Mouse (Mus musculus) neural tube, embryonic 12.5 days (tissue): ENCODE data around the gene Nr4a1. TPM values are rescaled to one million over a fixed set of nuclear protein-coding genes. Genes with fewer than 3 reads are reported as not detected.

Source experiments
- ATAC-seq: fragments of 200-750 bp; cut with Nextera tagmentation; 2 replicates; pipeline ENCODE4 v1.8.0; 2017; ENCODE audit warnings: low read depth, mild to moderate bottlenecking, moderate TSS enrichment, moderate library complexity; ENCODE audit not compliant: low FRiP score
- H3K27ac ChIP-seq: fragments of 300-500 bp; sonication (generic); 2 replicates; pipeline ENCODE4 v1.5.1; 2016
- H3K27me3 ChIP-seq: fragments of 300-500 bp; sonication (generic); replicated peaks from 2 replicates; pipeline ENCODE4 v1.6.1; 2016; ENCODE audit warnings: mild to moderate bottlenecking
- H3K36me3 ChIP-seq: fragments of 300-500 bp; sonication (generic); 2 replicates; pipeline ENCODE4 v1.6.1; 2016; ENCODE audit warnings: mild to moderate bottlenecking
- H3K4me1 ChIP-seq: fragments of 300-500 bp; sonication (generic); 2 replicates; pipeline ENCODE4 v1.6.1; 2016
- H3K4me2 ChIP-seq: fragments of 300-500 bp; sonication (generic); replicated peaks from 2 replicates; pipeline ENCODE4 v1.6.1; 2016; ENCODE audit warnings: mild to moderate bottlenecking
- H3K4me3 ChIP-seq: fragments of 300-500 bp; sonication (generic); 2 replicates; pipeline ENCODE4 v1.5.1; 2016
- H3K9ac ChIP-seq: fragments of 300-500 bp; sonication (generic); 2 replicates; pipeline ENCODE4 v1.6.1; 2016; ENCODE audit warnings: mild to moderate bottlenecking
- H3K9me3 ChIP-seq: fragments of 300-500 bp; sonication (generic); 2 replicates; pipeline ENCODE4 v1.6.1; 2016; ENCODE audit warnings: mild to moderate bottlenecking
- WGBS: fragments of 180-500 bp; shearing (Covaris S2); methylation state at CpG from one replicate; pipeline ENCODE4 v1.1.7; 2016; 5-methylcytosine and 5-hydroxymethylcytosine counted together
- polyA plus RNA-seq: library from polyadenylated mRNA; unstranded; fragments of >200 nt; fragmentation: Nextera tagmentation; extraction: Ambion mirVana; gene quantifications from 2 replicates; pipeline ENCODE4 v1.2.1, GENCODE M21; 2016

The Nr4a1 gene
- polyA plus RNA-seq, 1 experiment from 2014 or later, result 7.5 TPM

- H3K27me3 ChIP-seq, result no peaks in the 10 kb centered on the region
- peaks cover 25% of the 10 kb centered on the region for H3K36me3 ChIP-seq
- no peak overlapping the region for H3K4me2 ChIP-seq
- no peak for ATAC-seq
- WGBS, result 85% methylated on average over 7 of the region's 7 CpGs
- H3K4me3 ChIP-seq, result no peak overlapping the region
- H3K9me3 ChIP-seq, result no peaks in the 10 kb centered on the region
- H3K9ac ChIP-seq, result no peak overlapping the region
- no peak overlapping the region for H3K27ac ChIP-seq
- H3K4me1 ChIP-seq, result peaks cover 3% of the 10 kb centered on the region
Observed at GRCm38 (mm10) chr15:101295106-101295505, 41.0 kb downstream of the Nr4a1 start.

DNA sequence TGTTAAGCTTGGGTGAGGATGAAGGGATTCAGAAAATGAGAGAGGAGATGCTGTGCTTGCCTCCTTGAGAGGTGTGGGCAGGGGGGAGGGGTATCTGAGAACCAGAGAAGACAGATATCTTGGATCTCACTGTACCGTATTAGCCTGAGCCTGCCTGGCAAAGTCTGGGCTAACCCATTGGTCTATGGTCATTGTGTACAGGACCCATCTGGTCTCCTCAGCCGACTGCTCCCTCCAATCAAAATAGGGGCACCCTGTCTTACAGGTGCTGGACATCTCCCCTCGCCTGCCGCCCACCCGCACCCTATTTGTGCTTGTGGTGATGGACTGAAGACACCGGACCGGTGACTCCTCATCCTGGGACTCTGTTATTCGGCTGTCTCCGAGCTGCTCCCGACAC is 41.5 kb downstream of the Nr4a1 start:
- no peak for ATAC-seq
- 94% methylated on average over 10 of the region's 10 CpGs for WGBS
- no peak overlapping the region for H3K27ac ChIP-seq
- no peak overlapping the region for H3K4me2 ChIP-seq
- no peak overlapping the region for H3K4me3 ChIP-seq
- peaks cover 20% of the 10 kb centered on the region for H3K36me3 ChIP-seq
- no peaks in the 10 kb centered on the region for H3K9me3 ChIP-seq
- H3K4me1 ChIP-seq, result peaks cover 3% of the 10 kb centered on the region
- H3K27me3 ChIP-seq, result no peaks in the 10 kb centered on the region
- H3K9ac ChIP-seq, result no peak overlapping the region

DNA sequence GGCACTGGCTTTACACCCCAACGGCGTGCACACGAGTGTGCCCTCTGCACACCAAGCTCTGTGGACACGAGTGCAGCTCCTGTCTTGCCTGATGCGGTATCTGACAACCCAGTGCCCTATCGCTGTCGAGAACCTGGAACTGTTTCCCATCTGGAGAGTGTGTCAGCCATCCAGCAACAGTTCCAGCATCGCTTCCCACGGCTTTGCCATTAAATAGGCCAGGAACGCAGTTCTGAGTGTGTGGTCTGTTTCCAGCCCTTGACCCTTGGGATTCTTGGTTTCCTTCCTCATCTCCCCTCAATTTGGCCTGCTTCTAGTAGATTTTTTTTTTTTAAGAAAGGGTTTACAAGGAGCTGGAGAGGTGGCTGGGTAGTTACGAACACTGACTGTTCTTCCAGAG is 42.0 kb downstream of the Nr4a1 start:
- H3K4me1 ChIP-seq, result peaks cover 3% of the 10 kb centered on the region
- WGBS, result 93% methylated on average over 11 of the region's 11 CpGs
- H3K27me3 ChIP-seq, result no peaks in the 10 kb centered on the region
- H3K9me3 ChIP-seq, result no peaks in the 10 kb centered on the region
- no peak overlapping the region for H3K9ac ChIP-seq
- H3K36me3 ChIP-seq, result peaks cover 15% of the 10 kb centered on the region
- no peak for ATAC-seq
- no peak overlapping the region for H3K4me3 ChIP-seq
- H3K27ac ChIP-seq, result no peak overlapping the region
- no peak overlapping the region for H3K4me2 ChIP-seq

- Histone ChIP-seq H3K36me3 (peaks cover 2% of the 10 kb centered on the region; the same call in 1 of the 2 replicates), H3K27me3 (no peaks in the 10 kb centered on the region), H3K4me1 (peaks cover 3% of the 10 kb centered on the region), H3K27ac (no peak overlapping the region), H3K4me2 (peak overlapping the region; percentile 45; the same call in 1 of the 2 replicates), H3K9ac (no peak overlapping the region), H3K9me3 (no peaks in the 10 kb centered on the region), H3K4me3 (no peak overlapping the region)
- WGBS, result 38% methylated on average over 7 of the region's 7 CpGs
- no peak for ATAC-seq
Observed at GRCm38 (mm10) chr15:101297988-101298387, 43.9 kb downstream of the Nr4a1 start.

DNA sequence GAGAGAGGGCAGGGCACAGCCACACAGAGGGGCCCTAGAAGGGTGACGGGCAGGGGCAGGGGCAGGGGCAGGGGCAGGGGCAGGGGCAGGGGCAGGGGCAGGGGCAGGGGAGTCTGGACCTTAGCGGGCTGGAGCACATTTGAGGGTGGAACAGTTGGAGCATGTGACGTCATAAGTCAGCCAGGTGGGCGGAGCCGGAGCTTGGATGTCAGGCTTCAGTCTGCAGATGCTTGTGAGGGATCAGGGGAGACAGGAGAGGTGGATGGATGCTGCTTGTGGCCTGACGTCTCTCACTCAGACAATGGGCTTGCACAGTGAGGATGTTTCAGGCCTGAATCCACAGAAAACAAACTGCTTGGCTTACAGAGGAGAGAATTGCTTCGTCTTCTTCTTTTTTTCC is 44.5 kb downstream of the Nr4a1 start:
- Histone ChIP-seq H3K4me1 (peaks cover 3% of the 10 kb centered on the region), H3K4me3 (no peak overlapping the region), H3K27ac (no peak overlapping the region), H3K27me3 (no peaks in the 10 kb centered on the region), H3K9ac (0 out of 2 replicates have a peak overlapping the region, but pooled peaks have one; percentile 42), H3K36me3 (no peaks in the 10 kb centered on the region), H3K4me2 (peak overlapping the region; percentile 45), H3K9me3 (no peaks in the 10 kb centered on the region)
- ATAC-seq, result no peak
- 16% methylated on average over 6 of the region's 7 CpGs for WGBS

DNA sequence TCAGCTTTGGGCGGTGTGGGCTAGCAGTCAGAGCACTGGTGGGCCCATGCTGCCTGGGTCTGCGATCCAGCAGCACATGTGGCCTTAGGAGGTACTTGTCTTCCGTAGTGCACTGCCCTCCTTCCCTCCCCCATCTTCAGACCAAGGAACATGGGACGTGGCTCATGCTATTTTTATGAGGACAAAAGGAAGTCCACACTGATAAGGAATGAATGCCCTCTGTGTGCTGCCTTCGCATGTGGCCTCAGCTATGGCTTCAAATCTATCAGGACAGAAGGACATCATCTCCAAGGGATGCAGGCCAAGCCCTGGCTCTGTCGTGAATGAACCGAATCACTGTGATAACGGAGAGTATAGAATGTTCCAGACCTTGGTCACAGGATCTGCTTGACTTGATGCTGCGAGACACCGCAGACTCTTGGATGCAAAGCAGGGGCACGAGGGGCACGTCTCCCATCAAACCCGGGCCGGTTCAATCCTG is 45.5 kb downstream of the Nr4a1 start:
- H3K4me2 ChIP-seq, result no peak overlapping the region
- WGBS, result 85% methylated on average over 14 of the region's 14 CpGs
- no peaks in the 10 kb centered on the region for H3K9me3 ChIP-seq
- no peak overlapping the region for H3K4me3 ChIP-seq
- no peak overlapping the region for H3K9ac ChIP-seq
- H3K4me1 ChIP-seq, result peaks cover 3% of the 10 kb centered on the region; the same call in 1 of the 2 replicates
- H3K27ac ChIP-seq, result no peak overlapping the region
- H3K27me3 ChIP-seq, result no peaks in the 10 kb centered on the region
- no peak for ATAC-seq
- no peaks in the 10 kb centered on the region for H3K36me3 ChIP-seq

- Histone ChIP-seq H3K4me1 (peaks cover 3% of the 10 kb centered on the region; the same call in 1 of the 2 replicates), H3K4me2 (no peak overlapping the region), H3K36me3 (no peaks in the 10 kb centered on the region), H3K27me3 (no peaks in the 10 kb centered on the region), H3K9ac (no peak overlapping the region), H3K9me3 (no peaks in the 10 kb centered on the region), H3K4me3 (no peak overlapping the region), H3K27ac (no peak overlapping the region)
- 78% methylated on average over 6 of the region's 6 CpGs for WGBS
- no peak for ATAC-seq
Observed at GRCm38 (mm10) chr15:101300128-101300527, 46.1 kb downstream of the Nr4a1 start.

DNA sequence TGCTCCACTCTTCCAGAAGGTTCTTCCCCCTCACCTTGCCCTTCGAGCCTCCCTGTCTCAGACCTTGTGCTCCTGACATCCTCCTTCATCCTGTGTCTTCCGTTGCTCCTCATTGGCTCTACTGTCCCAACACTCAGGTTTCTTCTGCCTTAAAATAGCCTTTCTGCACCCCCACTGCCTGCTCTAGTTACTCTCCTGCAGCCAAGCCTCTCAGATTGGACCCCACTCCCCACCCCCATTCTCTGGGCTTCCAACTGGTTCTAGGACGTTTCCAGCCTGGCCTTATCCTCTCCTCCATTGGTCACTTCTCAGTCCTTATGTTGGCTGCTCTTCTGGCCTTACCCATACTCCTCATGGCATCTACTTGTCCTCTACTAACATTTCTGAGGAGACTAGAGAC is 48.1 kb downstream of the Nr4a1 start:
- Histone ChIP-seq H3K27ac (no peak overlapping the region), H3K27me3 (no peaks in the 10 kb centered on the region), H3K9ac (no peak overlapping the region), H3K4me1 (peaks cover 3% of the 10 kb centered on the region; the same call in 1 of the 2 replicates), H3K4me2 (no peak overlapping the region), H3K4me3 (no peak overlapping the region), H3K9me3 (no peaks in the 10 kb centered on the region), H3K36me3 (no peaks in the 10 kb centered on the region)
- WGBS, result 77% methylated on average over 3 of the region's 3 CpGs
- ATAC-seq, result no peak

- H3K4me3 ChIP-seq, result no peak overlapping the region
- 80% methylated on average over 4 of the region's 4 CpGs for WGBS
Observed at GRCm38 (mm10) chr15:101303830-101304229, 49.8 kb downstream of the Nr4a1 start.

GRCm38 (mm10) chr15:101306459-101306858 is 52.4 kb downstream of the Nr4a1 start:
- no peak for ATAC-seq
- Histone ChIP-seq H3K9ac (no peak overlapping the region), H3K27me3 (no peaks in the 10 kb centered on the region), H3K36me3 (no peaks in the 10 kb centered on the region), H3K27ac (no peak overlapping the region), H3K9me3 (no peaks in the 10 kb centered on the region), H3K4me3 (no peak overlapping the region), H3K4me2 (no peak overlapping the region), H3K4me1 (no peaks in the 10 kb centered on the region)
- WGBS, result 89% methylated on average over 4 of the region's 4 CpGs

More at GRCm38 (mm10) chr15:101303830-101304229, 49.8 kb downstream of the Nr4a1 start:
- Histone ChIP-seq H3K27me3 (no peaks in the 10 kb centered on the region), H3K36me3 (no peaks in the 10 kb centered on the region), H3K4me1 (no peaks in the 10 kb centered on the region), H3K9me3 (no peaks in the 10 kb centered on the region), H3K27ac (no peak overlapping the region), H3K4me2 (no peak overlapping the region), H3K9ac (no peak overlapping the region)
- ATAC-seq, result no peak

DNA sequence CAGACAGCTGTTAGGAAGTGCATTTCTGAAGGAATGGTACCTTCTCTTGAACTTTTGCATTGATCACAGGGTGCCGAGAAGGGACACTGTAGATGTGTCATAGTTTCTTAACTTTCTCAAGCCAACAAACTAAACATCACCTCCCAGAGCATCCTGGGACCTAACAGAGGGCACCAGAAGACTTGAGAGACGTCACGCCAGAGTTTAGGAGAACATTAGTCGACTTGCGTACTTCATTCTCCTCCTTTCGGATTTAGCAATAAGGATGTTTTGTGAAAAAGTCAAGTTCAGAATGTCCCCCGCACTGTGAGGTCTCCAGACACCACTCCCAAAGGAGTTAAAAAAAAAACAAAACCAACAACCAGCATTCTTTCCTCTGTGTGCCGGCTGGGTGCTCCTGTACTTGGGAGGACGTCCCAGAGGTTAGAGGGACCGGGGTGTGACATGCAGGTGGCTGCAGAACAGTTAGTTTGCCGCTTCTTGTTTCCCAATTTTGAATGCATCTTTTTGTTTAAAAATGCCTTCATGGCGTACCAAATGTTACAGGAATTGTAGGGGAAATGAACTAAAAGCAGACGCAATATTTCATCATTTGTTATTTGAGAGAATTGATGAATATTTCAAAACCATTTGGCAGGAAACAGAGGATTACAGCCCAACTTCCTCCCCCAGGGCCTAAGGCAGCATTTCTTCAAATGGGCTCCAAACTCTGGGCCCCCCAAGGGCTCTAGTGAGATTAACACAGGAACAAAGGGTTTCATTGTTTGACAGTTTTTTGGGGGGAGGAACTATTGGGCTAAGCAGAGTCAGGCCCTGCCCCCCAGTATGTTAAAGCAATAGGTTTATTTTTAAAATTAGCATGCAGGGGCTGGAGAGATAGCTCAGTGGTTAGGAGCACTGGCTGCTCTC is 54.6 kb downstream of the Nr4a1 start:
- Histone ChIP-seq H3K27me3 (no peaks in the 10 kb centered on the region), H3K4me1 (no peaks in the 10 kb centered on the region), H3K9ac (no peak overlapping the region), H3K4me3 (no peak overlapping the region), H3K4me2 (no peak overlapping the region), H3K27ac (no peak overlapping the region), H3K9me3 (no peaks in the 10 kb centered on the region), H3K36me3 (no peaks in the 10 kb centered on the region)
- no peak for ATAC-seq
- 68% methylated on average over 13 of the region's 13 CpGs for WGBS

- no peaks in the 10 kb centered on the region for H3K36me3 ChIP-seq
- no peak for ATAC-seq
- H3K4me3 ChIP-seq, result no peak overlapping the region
- H3K27me3 ChIP-seq, result no peaks in the 10 kb centered on the region
- no peak overlapping the region for H3K9ac ChIP-seq
- no peaks in the 10 kb centered on the region for H3K9me3 ChIP-seq
- no peak overlapping the region for H3K27ac ChIP-seq
- no peaks in the 10 kb centered on the region for H3K4me1 ChIP-seq
- WGBS, result 60% methylated on average over 5 of the region's 5 CpGs
- H3K4me2 ChIP-seq, result no peak overlapping the region
Observed at GRCm38 (mm10) chr15:101309493-101309892, 55.4 kb downstream of the Nr4a1 start.
